Mouse (Mus musculus) neural tube, embryonic 15.5 days (tissue): ENCODE results near the gene 0610040J01Rik. TPM values are rescaled to one million over a fixed set of nuclear protein-coding genes. Genes with fewer than 3 reads are reported as not detected.

ENCODE experiments used
- ATAC-seq: fragments of 200-750 bp; cut with Nextera tagmentation; 2 replicates; pipeline ENCODE4 v1.8.0; 2017; ENCODE audit warnings: mild to moderate bottlenecking, moderate TSS enrichment, moderate library complexity; ENCODE audit not compliant: low FRiP score
- H3K27ac ChIP-seq: fragments of 300-500 bp; sonication (generic); replicated peaks from 2 replicates; pipeline ENCODE4 v1.5.1; 2015; ENCODE audit warnings: mild to moderate bottlenecking, inconsistent platforms
- H3K27me3 ChIP-seq: fragments of 300-500 bp; sonication (generic); replicated peaks from 2 replicates; pipeline ENCODE4 v1.6.1; 2015; ENCODE audit warnings: inconsistent platforms
- H3K36me3 ChIP-seq: fragments of 300-500 bp; sonication (generic); 2 replicates; pipeline ENCODE4 v1.6.1; 2015; ENCODE audit warnings: inconsistent platforms
- H3K4me1 ChIP-seq: fragments of 300-500 bp; sonication (generic); 2 replicates; pipeline ENCODE4 v1.6.1; 2015; ENCODE audit warnings: inconsistent platforms
- H3K4me2 ChIP-seq: fragments of 300-500 bp; sonication (generic); 2 replicates; pipeline ENCODE4 v1.6.1; 2015; ENCODE audit warnings: inconsistent platforms, mild to moderate bottlenecking, moderate library complexity
- H3K4me3 ChIP-seq: fragments of 300-500 bp; sonication (generic); replicated peaks from 2 replicates; pipeline ENCODE4 v1.5.1; 2015; ENCODE audit warnings: mild to moderate bottlenecking, inconsistent platforms
- H3K9ac ChIP-seq: fragments of 300-500 bp; sonication (generic); replicated peaks from 2 replicates; pipeline ENCODE4 v1.6.1; 2015; ENCODE audit warnings: mild to moderate bottlenecking, inconsistent platforms
- H3K9me3 ChIP-seq: fragments of 300-500 bp; sonication (generic); replicated peaks from 2 replicates; pipeline ENCODE4 v1.6.1; 2016; ENCODE audit warnings: inconsistent platforms
- WGBS: fragments of 180-500 bp; shearing (Covaris S2); methylation state at CpG from one replicate; pipeline ENCODE4 v1.1.7; 2015; ENCODE audit warnings: mixed read lengths; 5-methylcytosine and 5-hydroxymethylcytosine counted together
- polyA plus RNA-seq: library from polyadenylated mRNA; unstranded; fragments of >200 nt; fragmentation: Nextera tagmentation; extraction: Ambion mirVana; gene quantifications from 2 replicates; pipeline ENCODE4 v1.2.1, GENCODE M21; 2015

The 0610040J01Rik gene
- polyA plus RNA-seq, 1 experiment from 2014 or later: 4.0 TPM

DNA sequence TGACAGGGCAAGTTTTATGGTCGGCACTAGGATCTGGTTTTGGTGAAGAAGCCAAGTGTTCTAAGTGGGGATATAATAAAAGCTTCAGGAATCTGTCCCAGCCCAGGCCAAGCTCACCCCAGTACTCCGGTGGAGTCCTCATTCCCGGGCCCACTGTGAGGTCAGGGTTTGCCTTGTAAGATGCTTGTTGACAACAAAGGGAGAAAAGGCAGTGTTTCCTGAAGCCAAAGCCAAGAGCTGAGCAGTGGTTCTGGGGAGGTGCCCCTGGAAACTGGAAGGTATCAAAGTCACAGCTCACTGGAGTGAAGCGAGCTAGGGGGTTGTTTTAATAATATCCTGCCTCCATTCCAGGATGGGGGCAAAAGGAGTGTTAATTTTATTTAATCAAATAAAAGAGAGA is 6.8 kb downstream of the 0610040J01Rik start:
- Histone ChIP-seq H3K27me3 (no peaks in the 10 kb centered on the region), H3K4me3 (no peak overlapping the region), H3K36me3 (no peaks in the 10 kb centered on the region), H3K27ac (no peak overlapping the region), H3K4me1 (no peaks in the 10 kb centered on the region), H3K9me3 (no peaks in the 10 kb centered on the region), H3K9ac (no peak overlapping the region), H3K4me2 (no peak overlapping the region)
- 55% methylated on average over 4 of the region's 4 CpGs for WGBS
- ATAC-seq: no peak

GRCm38 (mm10) chr5:63819519-63819918 is 7.4 kb downstream of the 0610040J01Rik start:
- H3K27ac ChIP-seq: no peak overlapping the region
- H3K9me3 ChIP-seq: no peaks in the 10 kb centered on the region
- no peak overlapping the region for H3K4me3 ChIP-seq
- WGBS: 77% methylated on average over 6 of the region's 6 CpGs
- no peak for ATAC-seq
- H3K36me3 ChIP-seq: no peaks in the 10 kb centered on the region
- no peaks in the 10 kb centered on the region for H3K4me1 ChIP-seq
- H3K9ac ChIP-seq: no peak overlapping the region
- H3K4me2 ChIP-seq: no peak overlapping the region
- no peaks in the 10 kb centered on the region for H3K27me3 ChIP-seq

DNA sequence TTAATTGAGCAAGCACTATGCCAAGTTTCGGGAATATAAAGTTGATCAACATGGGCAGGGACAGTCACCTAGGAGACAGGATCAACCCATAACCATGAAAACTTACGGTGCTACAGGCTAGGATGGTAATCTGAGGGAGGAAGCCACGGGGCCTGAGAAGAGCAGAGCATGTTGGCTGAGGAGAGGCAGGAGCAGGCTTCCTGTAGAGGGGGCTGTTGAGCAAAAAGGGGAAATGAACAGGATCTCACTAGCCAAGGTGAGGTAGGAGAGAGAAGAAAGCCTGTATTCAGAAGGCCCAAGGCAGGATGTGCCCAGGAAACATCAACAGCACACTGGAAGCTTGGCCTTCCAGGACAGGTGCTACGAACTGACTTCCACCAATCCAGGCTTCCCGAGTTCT is 9.0 kb downstream of the 0610040J01Rik start:
- Histone ChIP-seq H3K9me3 (no peaks in the 10 kb centered on the region), H3K4me2 (no peak overlapping the region), H3K27me3 (no peaks in the 10 kb centered on the region), H3K27ac (no peak overlapping the region), H3K9ac (no peak overlapping the region), H3K36me3 (no peaks in the 10 kb centered on the region), H3K4me3 (no peak overlapping the region), H3K4me1 (no peaks in the 10 kb centered on the region)
- no peak for ATAC-seq
- 85% methylated on average over 5 of the region's 5 CpGs for WGBS

GRCm38 (mm10) chr5:63821860-63822259 is 9.7 kb downstream of the 0610040J01Rik start:
- no peak overlapping the region for H3K27ac ChIP-seq
- no peak overlapping the region for H3K4me3 ChIP-seq
- H3K27me3 ChIP-seq: no peaks in the 10 kb centered on the region
- H3K9ac ChIP-seq: no peak overlapping the region
- no peaks in the 10 kb centered on the region for H3K36me3 ChIP-seq
- ATAC-seq: no peak
- no peak overlapping the region for H3K4me2 ChIP-seq
- WGBS: 78% methylated on average over 8 of the region's 8 CpGs
- H3K9me3 ChIP-seq: no peaks in the 10 kb centered on the region
- no peaks in the 10 kb centered on the region for H3K4me1 ChIP-seq

DNA sequence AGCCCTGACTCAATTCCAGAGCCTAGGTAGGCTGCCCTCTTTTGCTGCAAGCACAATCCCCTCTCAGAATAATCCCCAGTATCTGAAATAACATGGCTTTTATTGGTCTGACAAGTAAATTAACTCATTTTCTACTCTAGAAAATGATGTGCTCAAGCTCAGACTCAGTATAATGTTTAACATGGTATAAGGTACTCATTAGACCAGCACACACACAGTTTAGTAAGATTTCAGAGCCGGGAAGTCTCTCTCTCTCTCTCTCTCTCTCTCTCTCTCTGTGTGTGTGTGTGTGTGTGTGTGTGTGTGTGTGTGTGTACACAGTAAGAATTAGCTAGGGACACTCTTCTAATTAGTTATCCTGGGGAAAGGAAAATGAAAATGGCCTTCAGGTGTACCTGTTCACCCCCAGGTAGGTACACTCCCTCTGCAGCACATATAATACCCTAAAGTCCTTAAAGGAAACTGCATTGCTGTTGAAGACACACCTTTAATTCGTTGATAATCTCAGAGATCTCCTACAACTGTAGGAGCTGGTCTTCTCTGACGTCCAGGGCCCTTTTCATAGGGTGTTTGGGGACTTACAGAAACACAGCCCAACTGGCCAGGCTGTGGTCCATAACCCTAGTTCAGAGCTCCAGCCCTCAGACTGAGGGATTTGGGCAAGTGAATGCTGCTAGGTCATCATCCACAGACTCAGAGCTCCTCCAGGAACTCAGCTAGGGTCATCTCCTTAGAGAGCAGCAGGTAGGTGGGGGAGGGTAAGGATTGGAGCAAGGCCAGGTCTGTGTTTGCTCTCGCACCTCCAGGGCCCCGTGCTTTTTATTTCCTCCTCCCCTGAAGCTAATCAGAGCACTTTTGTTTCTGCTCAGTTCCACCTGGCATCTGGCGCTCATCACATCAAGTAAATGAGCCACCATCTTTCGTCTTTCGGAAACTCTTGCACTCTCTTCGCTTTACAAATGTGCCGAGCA is 11.5 kb downstream of the 0610040J01Rik start:
- Histone ChIP-seq H3K4me2 (no peak overlapping the region), H3K27ac (no peak overlapping the region), H3K27me3 (no peaks in the 10 kb centered on the region), H3K4me3 (no peak overlapping the region), H3K4me1 (no peaks in the 10 kb centered on the region), H3K36me3 (no peaks in the 10 kb centered on the region), H3K9ac (no peak overlapping the region), H3K9me3 (no peaks in the 10 kb centered on the region)
- WGBS: 67% methylated on average over 10 of the region's 10 CpGs
- ATAC-seq: no peak

GRCm38 (mm10) chr5:63824599-63825350 is 12.6 kb downstream of the 0610040J01Rik start:
- Histone ChIP-seq H3K4me1 (no peaks in the 10 kb centered on the region), H3K4me3 (no peak overlapping the region), H3K4me2 (no peak overlapping the region), H3K9ac (no peak overlapping the region), H3K36me3 (no peaks in the 10 kb centered on the region), H3K27me3 (no peaks in the 10 kb centered on the region), H3K9me3 (no peaks in the 10 kb centered on the region), H3K27ac (no peak overlapping the region)
- WGBS: 83% methylated on average over 8 of the region's 8 CpGs
- ATAC-seq: no peak

DNA sequence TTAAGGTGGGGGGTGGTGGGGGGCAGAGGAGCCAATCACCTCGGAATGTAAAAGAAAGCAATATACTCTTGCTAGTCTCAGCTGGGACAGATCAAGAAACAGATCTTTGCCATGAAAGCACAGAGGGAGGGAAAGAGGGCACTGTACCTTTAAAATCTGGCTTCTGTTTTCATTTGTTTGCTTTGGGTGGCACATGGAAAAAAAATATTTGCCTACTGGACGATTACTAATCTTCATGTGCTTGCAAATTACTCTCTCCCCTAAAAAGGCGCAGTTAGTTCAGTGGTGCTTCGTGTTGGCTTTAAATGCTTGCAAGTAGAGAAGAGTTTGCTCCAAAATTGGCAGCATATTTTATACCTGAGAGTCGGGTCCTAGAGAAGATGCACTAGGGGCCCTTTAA is 13.7 kb downstream of the 0610040J01Rik start:
- H3K4me3 ChIP-seq: no peak overlapping the region

GRCm38 (mm10) chr5:63827006-63827405 is 14.8 kb downstream of the 0610040J01Rik start:
- 79% methylated on average over 6 of the region's 6 CpGs for WGBS
- Histone ChIP-seq H3K36me3 (no peaks in the 10 kb centered on the region), H3K27me3 (no peaks in the 10 kb centered on the region), H3K27ac (no peak overlapping the region), H3K4me3 (no peak overlapping the region), H3K4me1 (no peaks in the 10 kb centered on the region), H3K4me2 (no peak overlapping the region), H3K9me3 (no peaks in the 10 kb centered on the region), H3K9ac (no peak overlapping the region)
- no peak for ATAC-seq

More for the DNA sequence above, 13.7 kb downstream of the 0610040J01Rik start:
- no peaks in the 10 kb centered on the region for H3K36me3 ChIP-seq
- H3K9ac ChIP-seq: no peak overlapping the region
- H3K4me2 ChIP-seq: no peak overlapping the region
- WGBS: 77% methylated on average over 5 of the region's 5 CpGs
- no peaks in the 10 kb centered on the region for H3K4me1 ChIP-seq
- H3K27ac ChIP-seq: no peak overlapping the region
- H3K9me3 ChIP-seq: no peaks in the 10 kb centered on the region
- ATAC-seq: no peak
- no peaks in the 10 kb centered on the region for H3K27me3 ChIP-seq

- H3K9ac ChIP-seq: no peak overlapping the region
- 64% methylated on average over 5 of the region's 5 CpGs for WGBS
- no peak overlapping the region for H3K27ac ChIP-seq
- no peaks in the 10 kb centered on the region for H3K36me3 ChIP-seq
- H3K27me3 ChIP-seq: no peaks in the 10 kb centered on the region
- no peak for ATAC-seq
- H3K4me2 ChIP-seq: no peak overlapping the region
- no peaks in the 10 kb centered on the region for H3K4me1 ChIP-seq
- no peak overlapping the region for H3K4me3 ChIP-seq
- no peaks in the 10 kb centered on the region for H3K9me3 ChIP-seq
These were observed 15.4 kb downstream of the 0610040J01Rik start for GRCm38 (mm10) chr5:63827415-63828053.

DNA sequence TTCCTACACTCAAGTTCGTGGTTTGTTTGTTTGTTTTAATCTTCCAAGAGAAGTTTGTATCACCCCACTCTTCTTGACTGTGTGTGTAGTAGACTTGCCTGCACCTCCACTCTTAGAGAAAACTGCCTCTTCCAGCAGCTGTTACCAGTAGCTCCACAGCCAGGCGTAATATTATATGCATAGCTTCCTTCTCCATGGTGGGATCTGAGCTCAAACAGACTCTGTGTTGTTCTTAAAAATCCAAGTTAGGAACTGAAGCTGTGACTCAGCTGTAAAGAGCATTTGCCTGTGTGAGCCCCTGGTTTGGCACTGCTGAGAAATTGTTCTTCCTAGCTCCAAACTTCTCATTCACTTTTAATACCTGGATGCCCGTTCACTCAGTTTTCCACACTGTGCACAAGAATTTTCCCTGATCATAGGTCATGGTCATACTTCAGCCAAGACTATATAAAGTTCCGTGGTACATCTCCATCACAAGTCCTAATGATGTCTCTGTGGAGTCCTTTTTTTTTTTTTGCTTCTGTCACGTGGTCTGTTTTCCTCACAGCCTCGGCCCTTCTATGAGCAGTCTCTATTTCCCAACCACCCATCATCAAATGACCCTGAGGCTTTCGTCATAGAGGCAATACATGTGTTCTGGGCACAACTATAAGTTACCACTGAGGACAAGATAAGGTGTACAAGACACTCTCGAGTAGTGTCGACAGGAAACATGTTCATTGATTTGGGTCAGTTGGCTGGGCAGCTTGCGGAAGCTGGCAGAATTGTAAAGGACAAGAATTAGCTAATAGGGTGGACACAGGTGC is 16.4 kb downstream of the 0610040J01Rik start:
- no peaks in the 10 kb centered on the region for H3K4me1 ChIP-seq
- no peak overlapping the region for H3K4me3 ChIP-seq
- H3K27me3 ChIP-seq: no peaks in the 10 kb centered on the region
- H3K27ac ChIP-seq: no peak overlapping the region
- no peak overlapping the region for H3K4me2 ChIP-seq
- no peak for ATAC-seq
- no peak overlapping the region for H3K9ac ChIP-seq
- H3K9me3 ChIP-seq: no peaks in the 10 kb centered on the region
- H3K36me3 ChIP-seq: no peaks in the 10 kb centered on the region
- WGBS: 88% methylated on average over 10 of the region's 10 CpGs

- Histone ChIP-seq H3K4me3 (no peak overlapping the region), H3K4me1 (no peaks in the 10 kb centered on the region), H3K9me3 (no peaks in the 10 kb centered on the region), H3K27ac (no peak overlapping the region), H3K27me3 (no peaks in the 10 kb centered on the region), H3K9ac (no peak overlapping the region), H3K4me2 (no peak overlapping the region), H3K36me3 (no peaks in the 10 kb centered on the region)
- no peak for ATAC-seq
- 89% methylated on average over 4 of the region's 4 CpGs for WGBS
These were observed 18.9 kb downstream of the 0610040J01Rik start for GRCm38 (mm10) chr5:63831054-63831453.
